Mouse (Mus musculus) megakaryocyte progenitor cell, adult 5-6 weeks (primary cell): Measurements from ENCODE around the gene 1110004F10Rik. TPM values are rescaled to one million over a fixed set of nuclear protein-coding genes. Genes with fewer than 3 reads are reported as not detected.

Experiments used
- ATAC-seq: replicated peaks from 2 replicates; pipeline ENCODE4 v1.8.0; 2016; ENCODE audit warnings: mild to moderate bottlenecking, moderate TSS enrichment, inconsistent platforms; ENCODE audit not compliant: poor library complexity
- total RNA-seq, 2 experiments: library from RNA; stranded (forward) in 1 of 2; stranded (reverse) in 1 of 2; fragments of 157-497, 149-512 nt in 1 of 2; fragments of 200-1000 nt in 1 of 2; gene quantifications; 2 replicates each; pipeline versions ENCODE4 v1.2.3 to v1.2.4; 2015 to 2017

Gene 1110004F10Rik
- total RNA-seq (2015), result 146 and 157 TPM in 2 replicates
- total RNA-seq (2017), result 268 and 289 TPM in 2 replicates

DNA sequence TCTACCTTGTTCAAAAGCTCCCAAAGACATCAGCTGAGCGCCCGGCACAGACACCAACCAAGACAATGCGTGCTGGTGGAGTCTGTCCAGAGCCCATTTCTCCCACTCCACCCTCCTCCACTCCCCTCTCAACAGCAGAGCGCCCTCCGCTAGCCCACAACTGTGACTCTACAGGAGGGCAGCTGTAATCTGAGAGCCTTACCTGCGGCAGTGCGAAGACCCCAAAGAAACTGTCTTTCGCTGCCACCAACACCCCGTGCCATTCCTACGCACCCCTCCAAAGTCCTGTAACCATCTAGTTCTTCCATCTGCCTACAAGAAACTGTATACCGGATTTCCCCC, at the start of gene 1110004F10Rik:
TSS of gene 1110004F10Rik (plus strand) at position 202 of the 342 bp plus-strand sequence.
- ATAC-seq, result no peak

DNA sequence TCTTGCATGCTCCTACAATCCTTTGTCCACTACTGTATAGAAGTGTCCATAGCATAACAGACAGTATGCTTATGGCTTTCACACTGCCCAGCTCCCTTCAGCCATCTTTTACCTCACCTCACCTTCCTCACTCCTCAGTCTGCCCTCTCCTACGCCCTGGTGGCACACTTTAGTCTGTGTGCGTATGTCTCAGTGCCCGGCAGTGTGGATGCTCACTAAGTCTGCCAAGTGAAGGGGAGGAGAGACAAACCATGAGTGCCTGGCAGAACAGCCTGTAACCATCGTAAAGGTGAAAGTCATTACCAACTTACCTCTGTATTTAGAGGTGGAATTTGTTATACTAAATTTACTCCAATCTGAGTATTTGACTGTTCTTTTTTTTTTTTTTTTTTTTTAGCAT, 36.5 kb upstream of the 1110004F10Rik start:
- ATAC-seq, result no peak

DNA sequence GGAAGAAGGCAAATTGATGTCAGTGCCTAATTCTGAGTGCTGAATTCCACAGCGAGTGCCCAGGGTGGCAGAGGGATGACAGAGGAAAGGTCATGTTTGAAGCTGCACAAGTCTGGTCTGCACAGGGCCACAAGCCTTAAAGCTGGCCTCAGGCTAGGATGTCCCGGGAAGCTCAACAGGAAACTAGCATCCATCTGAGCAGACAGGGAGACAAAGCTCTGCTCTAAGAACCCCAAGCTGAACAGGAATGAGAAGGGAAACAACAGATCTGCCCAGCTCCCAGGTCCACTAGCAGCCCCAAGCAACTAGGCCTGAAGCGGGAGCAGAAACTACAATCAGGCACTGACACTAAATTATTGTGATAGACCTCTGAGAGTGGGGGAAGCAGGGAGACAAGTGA, 9.2 kb upstream of the 1110004F10Rik start:
- ATAC-seq, result no peak

DNA sequence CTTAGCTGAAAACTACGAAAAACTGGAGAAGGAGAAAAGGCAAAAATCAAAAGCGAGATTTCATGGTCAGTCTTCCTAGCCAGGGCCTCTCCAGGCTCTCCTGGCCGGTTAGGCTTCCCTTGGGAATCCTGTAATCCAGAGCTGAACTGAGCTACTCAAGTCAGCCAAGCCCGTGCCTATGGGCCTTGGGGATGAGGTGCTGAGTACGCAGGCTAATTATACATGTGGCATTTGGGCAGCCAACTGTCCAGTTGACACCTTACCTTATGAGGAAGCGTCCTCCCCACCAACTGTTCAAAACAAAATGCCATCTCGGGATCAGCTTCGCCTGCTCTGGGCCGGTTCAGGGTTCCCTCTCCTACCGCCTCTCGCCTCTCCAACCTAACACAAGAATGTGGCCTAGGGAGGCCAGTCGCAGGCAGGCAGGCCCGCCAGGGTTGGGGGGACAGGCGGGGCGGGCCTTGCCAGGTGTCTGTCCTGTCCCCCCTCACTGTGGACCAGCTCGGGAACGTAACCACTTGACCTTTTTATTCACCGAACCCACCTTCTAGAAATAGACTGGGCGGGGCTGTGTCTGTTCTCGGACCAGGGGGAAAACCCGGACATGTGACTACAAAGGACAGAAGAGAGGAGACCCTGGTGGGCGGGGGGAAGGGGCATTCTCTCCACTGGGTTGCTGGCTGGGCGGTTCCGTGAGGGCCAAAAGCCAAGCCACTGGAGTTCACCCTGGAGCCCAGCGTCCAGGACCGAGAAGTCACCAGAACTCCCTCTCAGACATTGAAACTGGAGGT, 8.4 kb upstream of the 1110004F10Rik start:
- no peak for ATAC-seq

DNA sequence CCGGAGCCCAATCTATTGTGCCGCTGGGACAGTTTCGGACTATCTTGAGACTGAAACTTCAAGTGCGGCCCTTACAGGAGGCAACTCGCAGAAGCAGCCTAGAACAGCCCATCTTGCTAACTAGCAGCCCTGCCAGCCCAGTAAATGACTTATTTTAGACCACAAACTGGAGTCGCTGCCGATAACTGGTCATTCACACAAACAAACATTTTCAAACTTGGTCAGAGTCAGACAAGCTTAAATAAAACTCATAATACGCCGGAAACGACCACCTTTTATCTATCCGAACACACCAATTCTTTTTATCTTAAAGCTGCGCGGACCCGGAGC, 7.8 kb upstream of the 1110004F10Rik start:
- ATAC-seq, result peak; percentile 12; the same call in 1 of the 2 replicates

DNA sequence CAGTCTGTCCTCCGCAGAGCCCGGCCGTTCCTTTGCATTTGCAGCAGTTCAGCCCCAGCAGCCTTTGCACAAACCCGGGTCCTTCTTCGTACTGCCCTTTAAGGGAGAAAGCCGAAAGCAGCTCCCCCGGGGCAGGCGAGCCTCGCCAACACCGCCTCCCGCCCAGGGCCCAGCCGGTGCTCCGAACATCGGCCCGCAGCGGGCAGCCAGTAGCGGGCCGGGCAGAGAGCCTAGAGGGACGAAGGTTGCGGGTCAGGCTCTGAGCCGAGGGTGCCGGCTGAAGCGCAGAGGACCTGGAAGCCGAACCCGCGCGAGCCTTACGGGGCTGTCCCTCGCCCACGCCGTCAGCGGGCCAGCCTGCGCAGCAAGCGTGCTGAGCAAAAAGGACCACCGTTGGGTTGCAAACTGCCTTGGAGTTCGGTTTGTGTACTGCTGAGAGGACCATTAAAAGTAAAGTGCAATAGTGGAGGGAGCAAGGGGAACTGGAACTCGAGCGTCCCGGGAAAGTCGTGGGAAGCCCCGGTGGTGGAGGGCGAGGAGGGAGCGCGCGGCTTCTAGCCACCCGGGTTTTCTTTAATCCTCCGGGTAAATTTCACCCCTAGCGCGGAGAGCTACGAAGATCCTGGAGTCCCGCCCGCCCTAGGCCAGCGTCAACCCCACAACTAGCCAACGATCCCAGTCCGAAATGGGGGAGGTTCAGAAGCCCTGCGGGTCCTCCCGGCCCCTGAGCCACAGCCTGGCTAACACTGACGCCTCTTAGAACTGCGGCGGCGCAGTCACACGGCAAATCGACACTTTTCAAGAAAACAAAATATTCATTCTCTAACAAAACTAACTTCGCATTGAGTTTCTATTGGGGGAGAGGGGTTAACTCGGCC, 7.2 kb upstream of the 1110004F10Rik start:
- peak; percentile 30 for ATAC-seq

DNA sequence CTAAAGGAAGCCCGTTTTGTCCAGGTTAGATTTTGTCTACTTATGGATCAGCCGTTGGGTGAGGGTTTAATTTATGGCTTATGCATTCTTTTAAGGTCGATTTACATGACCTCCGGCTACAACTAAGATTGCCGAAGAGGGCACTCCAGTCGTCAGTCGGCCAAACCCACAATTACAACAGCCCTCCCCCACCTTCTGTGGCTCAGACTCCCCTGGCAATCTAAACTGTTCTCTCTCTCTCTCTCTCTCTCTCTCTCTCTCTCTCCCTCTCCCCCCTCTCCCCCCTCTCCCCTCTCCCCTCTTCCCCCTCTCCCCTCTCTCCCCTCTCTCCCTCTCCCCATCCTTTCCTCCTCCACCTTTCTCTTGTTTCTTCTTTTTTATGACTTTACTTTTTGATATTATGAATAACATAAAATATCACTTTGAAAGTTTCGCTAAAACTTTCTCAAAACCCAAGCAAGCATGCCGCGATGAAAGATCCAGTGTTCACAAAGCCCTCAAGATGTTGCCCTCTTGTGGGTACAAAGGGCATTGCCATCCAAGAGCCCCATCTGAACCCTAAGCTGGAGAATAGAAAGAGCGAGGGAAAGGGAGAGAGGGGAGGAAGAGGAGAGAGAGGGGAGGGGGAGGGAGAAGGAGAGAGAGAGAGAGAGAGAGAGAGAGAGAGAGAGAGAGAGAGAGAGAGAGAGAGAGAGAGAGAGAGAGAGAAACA, 6.4 kb upstream of the 1110004F10Rik start:
- ATAC-seq, result peak; percentile 67

DNA sequence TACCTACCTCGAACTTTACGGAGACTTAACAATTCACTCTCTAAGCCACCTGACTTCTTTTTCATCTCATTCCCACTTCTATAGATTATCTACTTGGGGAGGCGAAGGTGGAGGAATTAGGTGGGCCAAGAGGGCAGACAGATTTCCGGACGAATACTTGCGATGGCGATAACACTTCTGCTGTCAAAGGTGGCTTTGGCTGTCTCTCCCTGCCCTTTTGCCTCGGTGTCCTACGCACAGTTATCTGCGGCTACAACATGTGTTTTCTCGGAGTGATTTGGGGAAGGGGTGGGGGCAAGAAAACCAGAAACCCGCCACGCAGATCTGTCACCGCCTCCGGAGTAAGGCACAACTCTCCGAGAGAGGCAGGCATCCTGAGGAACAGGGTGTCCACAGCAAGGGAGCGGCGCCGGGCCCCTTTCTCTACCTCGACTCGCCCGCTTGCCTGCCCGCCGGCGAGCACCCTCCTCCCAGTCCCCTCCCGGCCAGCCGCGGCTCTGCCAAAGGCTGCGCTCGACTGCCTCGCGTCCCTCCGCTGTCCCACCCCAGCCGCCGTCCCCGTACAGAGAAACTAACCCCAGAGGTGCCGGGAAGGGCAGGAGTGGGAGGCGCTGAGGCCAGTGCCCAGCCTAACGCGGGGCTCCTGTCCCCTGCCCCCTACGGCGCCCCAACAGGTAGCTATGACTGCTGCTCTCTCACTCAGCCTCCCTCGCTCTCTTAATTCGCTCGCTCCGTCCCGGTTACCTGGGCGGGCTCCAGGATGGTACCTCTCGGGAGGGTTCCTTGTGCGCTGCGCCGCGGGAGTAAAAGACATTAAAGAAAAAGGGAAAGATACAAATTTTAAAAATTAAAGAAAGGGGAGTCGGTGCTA, 5.6 kb upstream of the 1110004F10Rik start:
- peak; percentile 21 for ATAC-seq

DNA sequence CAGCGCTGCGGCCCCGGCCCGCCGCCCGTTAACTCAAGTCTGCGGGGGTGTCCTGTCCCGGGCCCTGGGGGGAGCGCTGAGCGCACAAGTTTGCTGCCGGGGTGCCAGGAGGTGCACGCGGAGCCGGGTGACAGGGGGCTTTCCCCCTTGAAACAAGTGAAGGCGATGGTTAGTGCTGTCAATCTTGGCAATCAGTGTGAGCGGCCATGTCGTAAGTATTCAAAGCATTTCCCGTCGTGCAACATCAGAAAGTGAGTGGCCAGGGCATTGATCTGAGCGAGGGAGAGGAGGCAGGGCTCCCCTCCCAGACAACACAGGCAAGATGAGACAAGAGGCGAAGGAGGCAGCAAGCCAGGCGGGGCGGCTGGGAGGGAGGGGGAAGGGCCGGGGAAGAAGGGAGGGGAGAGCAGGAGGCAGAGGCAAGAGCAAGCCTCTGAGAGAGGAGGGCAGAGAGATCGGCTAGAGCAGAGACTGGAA, 4.9 kb upstream of the 1110004F10Rik start:
- ATAC-seq, result no peak

DNA sequence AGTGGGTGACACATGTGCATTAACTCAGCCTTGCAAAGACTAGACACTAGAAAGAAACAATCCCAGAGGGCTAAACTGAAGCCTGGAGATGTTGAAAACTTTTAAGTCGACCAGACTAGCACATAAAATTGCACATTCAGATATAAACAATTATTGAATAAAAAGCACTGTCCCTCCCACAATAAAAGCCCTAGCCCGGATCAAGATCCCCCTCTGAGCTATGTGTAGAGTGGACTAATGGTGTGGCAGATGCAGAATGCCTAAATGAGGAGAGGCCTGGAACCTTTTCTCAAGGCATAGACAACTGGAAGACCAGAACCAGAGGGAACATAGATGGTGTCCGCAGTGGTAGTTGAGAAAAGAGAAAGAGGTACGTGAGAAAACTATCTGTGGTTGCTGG, 3.7 kb upstream of the 1110004F10Rik start:
- no peak for ATAC-seq

DNA sequence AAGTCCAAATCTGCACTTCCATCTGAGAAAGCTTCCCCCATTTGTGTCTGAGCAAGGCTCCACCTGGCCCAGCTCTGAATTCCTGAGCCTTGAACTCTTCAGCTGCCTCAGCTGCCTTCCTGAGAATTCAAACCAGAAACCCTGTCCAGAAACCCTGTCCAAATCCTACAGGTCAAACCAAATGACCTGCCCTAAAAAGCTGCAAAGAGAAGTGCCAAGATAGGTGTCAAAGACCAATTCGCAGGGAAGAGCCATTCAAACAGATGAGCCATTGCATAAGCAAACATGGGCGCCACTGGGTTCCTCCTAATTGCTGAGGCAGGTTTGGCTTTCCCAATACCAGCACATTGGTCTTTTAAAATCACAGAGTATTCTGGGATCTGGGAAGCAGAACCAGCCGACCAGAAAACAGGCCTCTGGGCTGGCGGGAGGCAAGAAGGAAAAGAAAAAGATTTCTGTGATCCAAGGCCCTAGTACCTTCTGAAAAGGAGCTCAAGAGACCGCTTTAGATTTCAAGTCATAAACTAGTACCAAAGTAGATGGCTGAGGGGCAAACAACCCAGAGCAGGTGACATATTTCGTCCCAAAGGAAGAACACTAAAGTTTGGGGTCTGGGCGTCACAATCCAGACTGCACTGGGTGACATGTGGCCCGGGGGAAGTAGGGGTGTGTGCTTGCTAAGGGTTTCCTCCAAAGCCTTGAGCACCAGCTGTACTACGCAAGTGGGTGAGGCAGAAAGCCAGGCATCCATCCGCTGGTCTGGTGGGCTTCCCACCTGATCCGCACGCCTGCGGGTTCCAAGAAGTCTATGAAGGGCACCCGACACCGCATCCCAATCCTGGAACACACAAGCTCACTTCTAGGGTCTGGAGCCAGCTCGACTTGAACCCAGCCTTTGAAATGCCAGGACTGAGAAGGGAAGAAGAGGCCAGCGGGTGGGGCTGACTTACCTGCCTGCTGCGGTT, 2.3 kb upstream of the 1110004F10Rik start:
- no peak for ATAC-seq

DNA sequence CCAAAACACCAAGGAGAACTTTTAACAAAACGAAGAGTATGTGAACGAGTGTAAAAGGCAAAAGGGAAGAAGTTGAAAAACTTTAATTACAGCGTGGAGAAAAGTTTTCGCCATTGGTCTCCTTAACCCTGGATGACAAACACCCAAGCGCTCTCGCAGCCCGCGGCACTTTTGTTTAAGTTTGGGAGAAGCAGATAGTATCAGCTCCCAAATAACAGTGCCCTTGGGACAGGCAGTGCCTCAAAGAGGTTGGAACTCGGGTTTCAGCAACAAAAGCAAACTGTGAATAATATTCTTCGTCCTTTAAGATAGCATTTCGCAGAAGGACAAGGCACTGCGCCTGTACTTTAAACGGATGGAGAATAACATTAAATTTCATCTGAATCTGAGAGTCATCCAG, 1.2 kb upstream of the 1110004F10Rik start:
- no peak for ATAC-seq

DNA sequence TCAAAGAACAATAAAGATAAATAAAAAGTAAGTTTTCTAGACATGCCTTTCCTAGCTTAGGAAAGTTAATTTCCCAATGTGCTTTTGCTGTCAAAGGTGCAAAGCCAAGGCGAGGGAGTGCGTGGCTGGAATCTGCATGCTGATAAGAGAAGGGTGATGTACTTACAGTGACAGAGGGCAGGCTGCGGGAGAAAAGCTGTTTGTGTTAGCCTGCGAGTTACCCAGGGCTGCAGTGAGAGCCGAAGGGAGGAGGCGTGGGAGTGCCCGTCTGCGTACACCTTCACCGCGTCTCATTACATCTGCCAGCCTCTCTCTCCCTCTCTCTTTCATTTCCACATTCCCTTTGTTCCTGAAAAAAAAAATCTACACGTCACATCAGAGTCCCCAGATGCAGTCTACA, 686 bp upstream of the 1110004F10Rik start, which contains the start of gene Sox6:
TSS of gene Sox6 (minus strand) at position 286 of the 400 bp plus-strand sequence.
- no peak for ATAC-seq

DNA sequence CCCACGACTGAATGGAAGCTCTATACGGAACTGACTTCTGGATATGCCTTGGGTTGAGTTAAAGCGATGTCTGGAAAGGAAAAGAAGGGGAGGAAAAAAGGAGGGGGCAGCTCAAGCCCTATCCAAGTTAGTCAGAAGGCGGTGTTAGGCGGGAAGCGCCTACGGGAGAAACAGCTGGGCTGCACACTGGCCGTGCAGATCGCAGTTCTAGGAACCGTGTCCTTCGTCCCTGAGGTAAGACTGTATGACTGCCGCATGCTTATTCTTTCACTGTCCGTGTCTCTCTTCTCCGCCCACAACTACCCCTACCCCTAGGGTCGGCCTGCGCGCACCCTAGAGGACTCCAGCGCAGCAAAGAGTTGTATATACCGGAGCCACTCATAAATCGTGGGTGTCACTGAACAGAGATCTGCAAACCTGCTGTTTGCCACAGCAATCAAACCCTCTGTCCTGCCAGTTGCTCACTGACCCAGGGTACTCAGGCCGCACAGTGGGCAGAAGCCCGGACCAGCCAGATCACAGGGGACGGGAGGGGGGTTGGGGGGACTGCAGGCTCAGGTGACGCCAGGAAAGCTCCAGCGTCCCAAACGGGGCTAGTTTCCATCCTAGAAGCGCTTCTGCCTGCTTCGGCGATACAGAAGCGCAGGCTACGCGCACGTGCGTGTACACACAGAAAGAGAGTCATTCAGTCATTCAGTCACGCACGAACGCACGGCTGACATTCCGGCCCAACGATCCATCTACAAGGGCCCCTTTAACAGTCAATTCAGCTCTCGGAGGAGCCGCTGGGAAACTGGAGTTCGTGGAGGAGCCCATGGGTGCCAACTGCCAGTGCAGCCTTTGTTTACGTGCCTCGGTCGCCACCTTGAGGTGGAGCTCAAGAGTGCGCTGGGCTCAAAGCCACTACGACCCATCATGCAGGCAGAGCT, 605 bp downstream of the 1110004F10Rik start:
- ATAC-seq, result peak; percentile 96

DNA sequence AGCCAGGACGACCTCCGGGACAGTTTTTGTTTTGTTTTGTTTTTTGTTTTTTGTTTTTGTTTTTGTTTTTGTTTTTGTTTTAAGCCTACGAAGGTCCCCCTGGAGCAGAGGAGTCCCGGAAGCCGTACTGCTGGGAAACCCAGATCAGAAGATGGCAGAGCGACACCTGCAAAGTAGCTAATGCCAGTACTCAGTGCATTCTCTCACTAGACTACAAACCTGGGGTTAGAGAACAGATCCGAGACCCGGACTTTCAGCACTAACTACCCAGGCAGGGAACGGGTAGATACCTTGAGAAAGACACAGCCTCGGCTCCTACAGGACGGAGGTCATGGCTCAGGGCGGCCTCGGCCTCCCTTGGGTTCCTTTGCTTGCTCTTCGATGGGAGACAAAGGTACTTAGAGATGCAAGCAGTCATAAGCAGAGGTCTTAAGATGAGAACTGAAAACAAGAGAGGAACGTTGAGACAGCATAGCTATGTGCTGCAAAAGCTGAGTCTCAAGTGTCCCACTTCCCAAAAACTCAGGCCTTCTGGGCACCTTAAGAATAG, 1.3 kb downstream of the 1110004F10Rik start:
- ATAC-seq, result no peak

DNA sequence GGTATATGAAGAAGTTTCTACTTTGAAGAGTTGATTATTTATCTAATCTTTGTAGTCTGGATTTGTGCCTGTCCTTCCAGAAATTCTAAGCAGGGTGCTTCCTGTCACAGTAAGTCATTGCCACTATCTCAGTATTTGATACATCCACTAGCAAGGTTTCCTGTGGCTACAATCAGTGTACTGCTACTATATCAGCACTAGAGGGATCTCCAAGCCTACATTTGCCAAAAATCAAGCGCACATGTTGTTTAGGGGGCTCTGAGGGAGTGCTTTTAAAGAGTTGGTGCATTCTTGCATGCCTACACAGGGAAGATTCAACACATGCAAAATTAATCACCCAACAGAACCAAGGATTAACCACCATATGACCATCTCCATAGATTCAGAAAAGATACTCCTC, 21.5 kb downstream of the 1110004F10Rik start:
- ATAC-seq, result peak; percentile 44; the same call in 1 of the 2 replicates

DNA sequence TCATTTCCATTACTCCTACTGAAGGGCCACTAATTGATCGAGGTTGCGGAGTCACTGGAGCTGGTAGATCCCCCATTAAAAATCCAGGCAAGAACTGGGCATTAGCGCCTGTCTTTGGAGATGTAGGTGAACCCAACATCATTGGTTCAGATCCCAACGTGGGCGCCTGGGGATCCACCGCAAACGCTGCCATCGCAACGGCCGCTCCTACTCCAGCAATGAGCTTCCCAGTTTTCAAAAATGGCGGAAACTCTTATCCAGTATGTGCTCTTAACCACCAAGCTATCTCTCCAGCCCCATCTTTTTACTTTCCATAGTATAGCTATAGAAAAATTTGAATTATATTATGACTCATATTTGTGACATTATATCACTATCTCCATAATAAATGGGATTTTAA, 45.2 kb downstream of the 1110004F10Rik start, which contains the start of gene Gm4353:
TSS of gene Gm4353 (minus strand) at position 270 of the 400 bp plus-strand sequence.
- peak; percentile 86 for ATAC-seq
